Mouse (Mus musculus) CD4-positive naive resting alpha-beta T cell, adult 57 days (primary cell): Measurements from ENCODE around the gene Agps. TPM values are rescaled to one million over a fixed set of nuclear protein-coding genes. Genes with fewer than 3 reads are reported as not detected.

Experiments
- total RNA-seq: library from RNA; stranded (reverse); gene quantifications from one replicate; pipeline ENCODE4 v1.2.4, GENCODE M21; 2023

The Agps gene
- 47.0 TPM for total RNA-seq

GRCm38 (mm10) chr2:75831881-75832633 is at the start of gene Agps:
TSS of gene Agps (plus strand) at chr2:75832177.

GRCm38 (mm10) chr2:75938117-75939063 is 106.4 kb downstream of the Agps start, which contains the start of gene Ttc30b:
TSS of gene Ttc30b (minus strand) at chr2:75938585.

GRCm38 (mm10) chr2:75977752-75978368 is 145.9 kb downstream of the Agps start, which contains the start of gene Ttc30a2:
TSS of gene Ttc30a2 (minus strand) at chr2:75978170.

Other genes starting within 250 kb of the Agps start
- 583 TPM for gene Hnrnpa3, start 172.9 kb upstream of the Agps start, total RNA-seq
- 61.2 TPM for gene Nfe2l2, start 127.5 kb upstream of the Agps start, total RNA-seq
- 2.3 TPM for gene Ttc30b, start 106.4 kb downstream of the Agps start, total RNA-seq
- not detected for gene Ttc30a2, start 146.0 kb downstream of the Agps start, total RNA-seq
- 1.1 TPM for gene Ttc30a1, start 149.8 kb downstream of the Agps start, total RNA-seq